Comparison of ENCODE assay signal across 7 mouse cellular contexts in the genomic region with DNA sequence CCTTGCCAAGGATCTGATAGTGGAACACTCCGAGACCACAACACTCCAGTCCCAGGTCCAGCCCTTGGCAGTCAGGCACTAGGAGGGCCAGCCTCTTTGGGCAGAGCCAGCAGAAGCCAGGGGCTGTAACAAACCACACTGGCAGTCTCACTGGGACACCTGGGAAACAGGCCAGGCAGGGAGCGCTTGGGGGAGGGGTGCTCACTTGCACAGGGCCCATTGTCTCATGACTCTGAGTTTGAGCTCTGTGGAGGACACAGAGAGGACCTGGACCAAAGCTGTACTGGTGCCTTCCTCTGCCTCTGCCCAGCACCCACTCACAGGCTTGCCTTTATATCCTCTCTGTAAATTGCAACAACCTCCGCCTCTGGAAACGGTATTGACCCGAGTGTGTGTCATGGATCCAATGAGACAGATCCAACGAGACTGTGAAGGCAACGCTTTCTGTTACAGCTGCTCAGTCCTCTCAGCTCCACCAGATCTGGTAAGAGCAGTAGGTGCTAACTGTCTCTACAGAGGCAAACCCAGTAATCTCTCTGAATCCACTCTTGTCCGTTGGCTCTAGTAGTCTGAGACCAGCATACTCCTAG. TPM values are rescaled to one million over a fixed set of nuclear protein-coding genes. Genes with fewer than 3 reads are reported as not detected.
DNase-seq lines count a peak whose midpoint lies in the region; ATAC-seq lines count a peak whose summit lies in the region.

A gene (plus strand): TSS at position 229 of the 590 bp plus-strand sequence.

- DNase-seq in adrenal gland, postnatal 25 days = peak; percentile 75
- peak; percentile 51 for DNase-seq in embryonic facial prominence, embryonic 10.5 days (ENCODE audit: low spot score)
- peak; percentile 46 for DNase-seq in gastrocnemius, postnatal 25 days
- DNase-seq in left cerebral cortex, adult 9 months (ENCODE audit: low spot score in 2 of 2) = peak; percentile 77 to 87
- peak; percentile 85 to 90 for DNase-seq in right cerebral cortex, postnatal 10 days (ENCODE audit: low spot score in 2 of 2)

- H3K9me3 ChIP-seq in embryonic facial prominence, embryonic 10.5 days = no peaks in the 10 kb centered on the region

- ATAC-seq in inflammation-experienced regulatory T-cells, adult 6 months = no peak

- H3K4me1 ChIP-seq in embryonic facial prominence, embryonic 10.5 days = peaks cover 46% of the 10 kb centered on the region

- H3K27me3 ChIP-seq in embryonic facial prominence, embryonic 10.5 days (replicated peaks; ENCODE audit: low read depth, poor library complexity, severe bottlenecking) = no peaks in the 10 kb centered on the region

- peak within 1 kb of the TSS; percentile 91 for H3K4me3 ChIP-seq in embryonic facial prominence, embryonic 10.5 days
- H3K4me3 ChIP-seq in macrophage (ENCODE audit: inconsistent target) = peak within 1 kb of the TSS; percentile 30; the same call in 1 of the 2 replicates

- peak within 1 kb of the TSS; percentile 97 for H3K27ac ChIP-seq in embryonic facial prominence, embryonic 10.5 days (replicated peaks)
- H3K27ac ChIP-seq in macrophage = peak within 1 kb of the TSS; percentile 85

- peaks cover 38% of the 10 kb centered on the region for H3K79me2 ChIP-seq in macrophage (ENCODE audit: inconsistent target)

- WGBS in embryonic facial prominence, embryonic 10.5 days = 22% methylated on average over 8 of the region's 8 CpGs
- 54% methylated on average over 8 of the region's 8 CpGs for WGBS in macrophage (ENCODE audit: missing documents)

- H3K36me3 ChIP-seq in embryonic facial prominence, embryonic 10.5 days (replicated peaks) = peaks cover 13% of the 10 kb centered on the region
- H3K36me3 ChIP-seq in macrophage (ENCODE audit: inconsistent target) = no peaks in the 10 kb centered on the region

RNA-seq across cellular contexts. Expression of the gene that starts here (rescaled TPM):
- 920 and 1,133 TPM in 2 replicates for total RNA-seq in adrenal gland, postnatal 25 days (2021)
- 316 and 334 TPM in 2 replicates for polyA plus RNA-seq in embryonic facial prominence, embryonic 10.5 days (2016; fragmentation: Nextera tagmentation; extraction: Ambion mirVana)
- total RNA-seq in gastrocnemius, postnatal 25 days (2021) = 10 to 100 TPM in 1 of 2 experiments, 1 to 10 TPM in 1; 9.1 to 25.6 TPM
- polyA plus RNA-seq in inflammation-experienced regulatory T-cells, adult 6 months (2017; shearing (Covaris generic)) = 100 to 1,000 TPM; 203 to 235 (median 209) TPM
- 10 to 100 TPM; 13.3 to 83.5 (median 40.9) TPM for total RNA-seq in macrophage (2018; cell fraction: chromatin; rRNA removed)
- 100 to 1,000 TPM; 142 to 227 (median 188) TPM for total RNA-seq in macrophage (2018; cell fraction: cytosol; rRNA removed)
- 100 to 1,000 TPM in 4 of 26 experiments, 10 to 100 TPM in 22; 40.1 to 193 (median 72.2) TPM for total RNA-seq in macrophage (2018; cell fraction: nucleus; rRNA removed)
- polyA plus RNA-seq in macrophage (2018) = 167 to 319 TPM (median 208 TPM) in 3 replicates

Comparison
In these comparisons a context has a peak if more than half of its experiments do, and no peak if none do; other contexts are left out.
1. RNA of the gene that starts here (total RNA-seq): 920 to 1,133 TPM in adrenal gland, postnatal 25 days; 9.1 to 25.6 TPM in gastrocnemius, postnatal 25 days; every median in the first group is over 10 times any median in the second.
2. Peak in every context shown above with its lines, with median percentiles within 50 percentile points of each other: DNase-seq.